Mouse (Mus musculus) embryonic fibroblast, embryonic 13.5 days (primary cell): ENCODE data around the gene Hist1h2ag.

Source experiments
- CTCF ChIP-seq: IDR thresholded peaks from 2 replicates; pipeline ENCODE4 v1.5.1; 2011; ENCODE audit warnings: mild to moderate bottlenecking, control low read depth, low read length, moderate library complexity, borderline replicate concordance; ENCODE audit not compliant: insufficient read depth
- POLR2A ChIP-seq: IDR thresholded peaks from 2 replicates; pipeline ENCODE4 v1.6.1; 2011; ENCODE audit warnings: low read depth, mild to moderate bottlenecking, control low read depth, low read length, moderate library complexity

GRCm38 (mm10) chr13:22001823-22002222 lies 40.9 kb downstream of the Hist1h2ag start:
- no peak for TF ChIP-seq POLR2A
- TF ChIP-seq CTCF = no peak
